Mouse (Mus musculus) embryonic facial prominence, embryonic 11.5 days (tissue): ENCODE measurements around the gene Ins1. TPM values are rescaled to one million over a fixed set of nuclear protein-coding genes. Genes with fewer than 3 reads are reported as not detected.

Experiments
- ATAC-seq: fragments of 200-750 bp; cut with Nextera tagmentation; replicated peaks from 2 replicates; pipeline ENCODE4 v1.8.0; 2017; ENCODE audit warnings: low read depth; ENCODE audit not compliant: insufficient number of reproducible peaks, low FRiP score, low TSS enrichment
- DNase-seq: peaks from one replicate; pipeline ENCODE4 v3.0.0-alpha.2; 2015; ENCODE audit warnings: low spot score
- H3K27ac ChIP-seq: fragments of 300-500 bp; sonication (generic); replicated peaks from 2 replicates; pipeline ENCODE4 v1.5.1; 2014; ENCODE audit warnings: mild to moderate bottlenecking, low read depth, low read length, control low read depth
- H3K27me3 ChIP-seq: fragments of 300-500 bp; sonication (generic); 2 replicates; pipeline ENCODE4 v1.6.1; 2014; ENCODE audit warnings: mild to moderate bottlenecking, low read length, moderate library complexity, mixed read lengths; ENCODE audit not compliant: control insufficient read depth, insufficient read depth
- H3K36me3 ChIP-seq: fragments of 300-500 bp; sonication (generic); replicated peaks from 2 replicates; pipeline ENCODE4 v1.6.1; 2014; ENCODE audit warnings: low read depth, mild to moderate bottlenecking, low read length, moderate library complexity, mixed read lengths; ENCODE audit not compliant: control insufficient read depth, insufficient read depth
- H3K4me1 ChIP-seq: fragments of 300-500 bp; sonication (generic); 2 replicates; pipeline ENCODE4 v1.6.1; 2014; ENCODE audit warnings: low read length, mixed read lengths; ENCODE audit not compliant: control insufficient read depth, insufficient read depth
- H3K4me2 ChIP-seq: fragments of 300-500 bp; sonication (generic); 2 replicates; pipeline ENCODE4 v1.6.1; 2014; ENCODE audit warnings: low read depth, mild to moderate bottlenecking, control low read depth, low read length, moderate library complexity
- H3K4me3 ChIP-seq: fragments of 300-500 bp; sonication (generic); 2 replicates; pipeline ENCODE4 v1.5.1; 2014; ENCODE audit warnings: low read depth, low read length, control low read depth
- H3K9ac ChIP-seq: fragments of 300-500 bp; sonication (generic); replicated peaks from 2 replicates; pipeline ENCODE4 v1.6.1; 2014; ENCODE audit warnings: mild to moderate bottlenecking, control low read depth, low read length
- H3K9me3 ChIP-seq: fragments of 300-500 bp; sonication (generic); replicated peaks from 2 replicates; pipeline ENCODE4 v1.6.1; 2016; ENCODE audit warnings: mild to moderate bottlenecking, low read length, inconsistent platforms, mixed read lengths; ENCODE audit not compliant: control insufficient read depth
- polyA plus RNA-seq: library from polyadenylated mRNA; unstranded; fragments of >200 nt; fragmentation: Nextera tagmentation; extraction: Ambion mirVana; gene quantifications from 2 replicates; pipeline ENCODE4 v1.2.1, GENCODE M21; 2014

Ins1 gene
- not detected in 2 replicates for polyA plus RNA-seq

- Histone ChIP-seq H3K9me3 (no peaks in the 10 kb centered on the region), H3K27me3 (no peaks in the 10 kb centered on the region), H3K4me1 (no peaks in the 10 kb centered on the region), H3K9ac (no peak within 1 kb of the TSS), H3K36me3 (no peaks in the 10 kb centered on the region), H3K4me3 (no peak within 1 kb of the TSS), H3K4me2 (no peak within 1 kb of the TSS), H3K27ac (no peak within 1 kb of the TSS)
- no peak for ATAC-seq
- DNase-seq = no peak
These were observed at the start of gene Ins1 for GRCm38 (mm10) chr19:52263997-52264396. TSS of gene Ins1 (plus strand) at chr19:52264297.
